Mouse (Mus musculus): ENCODE measurements around the gene Tmem86a. TPM values are rescaled to one million over a fixed set of nuclear protein-coding genes. Genes with fewer than 3 reads are reported as not detected.

Tmem86a gene
- polyA plus RNA-seq (2012; ENCODE audit: insufficient read depth, insufficient read length, missing spikeins), result 2.6 and 4.9 TPM in 2 replicates

- peak within 1 kb of the TSS; percentile 82 for H3K27ac ChIP-seq (replicated peaks; ENCODE audit: low read depth, low read length)
- H3K4me1 ChIP-seq (ENCODE audit: control insufficient read depth, insufficient read depth, insufficient read length, low read length), result peaks cover 24% of the 10 kb centered on the region
- H3K4me3 ChIP-seq (ENCODE audit: insufficient read depth, low read depth, low read length), result peak within 1 kb of the TSS; percentile 88
Measured at GRCm38 (mm10) chr7:47050366-47050765, at the start of gene Tmem86a. Gene Tmem86a (plus strand): TSS chr7:47050601.

GRCm38 (mm10) chr7:47000644-47000983 is 49.8 kb upstream of the Tmem86a start:
- Histone ChIP-seq H3K4me1 (ENCODE audit: control insufficient read depth, insufficient read depth, insufficient read length, low read length) (peaks cover 8% of the 10 kb centered on the region), H3K4me3 (ENCODE audit: insufficient read depth, low read depth, low read length) (no peak overlapping the region), H3K27ac (replicated peaks; ENCODE audit: low read depth, low read length) (no peak overlapping the region)

GRCm38 (mm10) chr7:47001125-47001899 is 49.1 kb upstream of the Tmem86a start:
- Histone ChIP-seq H3K4me1 (ENCODE audit: control insufficient read depth, insufficient read depth, insufficient read length, low read length) (peaks cover 8% of the 10 kb centered on the region), H3K4me3 (ENCODE audit: insufficient read depth, low read depth, low read length) (no peak overlapping the region)

DNA sequence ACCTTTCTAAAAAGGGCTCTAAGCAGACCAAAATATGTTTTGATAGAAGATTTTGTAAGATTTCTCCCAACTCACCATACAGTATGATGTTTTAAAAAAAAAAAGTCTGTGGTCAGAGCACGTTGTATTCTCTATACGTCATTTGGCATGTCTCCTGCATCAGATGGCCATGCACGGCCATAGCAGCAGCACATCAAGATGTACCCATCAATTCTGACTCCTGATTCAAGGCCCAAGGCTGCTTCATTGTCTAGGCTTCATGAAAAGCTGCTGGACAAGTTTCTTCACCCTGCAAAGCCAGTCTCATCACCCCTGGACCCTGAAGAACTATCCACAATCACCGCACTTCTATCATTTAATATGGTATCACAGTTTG is 48.5 kb upstream of the Tmem86a start:
- H3K4me3 ChIP-seq (ENCODE audit: insufficient read depth, low read depth, low read length), result no peak overlapping the region
- H3K4me1 ChIP-seq (ENCODE audit: control insufficient read depth, insufficient read depth, insufficient read length, low read length), result peaks cover 8% of the 10 kb centered on the region
- no peak overlapping the region for H3K27ac ChIP-seq (replicated peaks; ENCODE audit: low read depth, low read length)

More at GRCm38 (mm10) chr7:47001125-47001899, 49.1 kb upstream of the Tmem86a start:
- no peak overlapping the region for H3K27ac ChIP-seq (replicated peaks; ENCODE audit: low read depth, low read length)

GRCm38 (mm10) chr7:47003411-47004115 is 46.8 kb upstream of the Tmem86a start:
- peaks cover 8% of the 10 kb centered on the region for H3K4me1 ChIP-seq (ENCODE audit: control insufficient read depth, insufficient read depth, insufficient read length, low read length)
- peak overlapping the region; percentile 75 for H3K27ac ChIP-seq (replicated peaks; ENCODE audit: low read depth, low read length)
- no peak overlapping the region for H3K4me3 ChIP-seq (ENCODE audit: insufficient read depth, low read depth, low read length)

GRCm38 (mm10) chr7:47007109-47007780 is 43.2 kb upstream of the Tmem86a start:
- H3K27ac ChIP-seq (replicated peaks; ENCODE audit: low read depth, low read length), result peak overlapping the region; percentile 80
- peaks cover 8% of the 10 kb centered on the region for H3K4me1 ChIP-seq (ENCODE audit: control insufficient read depth, insufficient read depth, insufficient read length, low read length)
- H3K4me3 ChIP-seq (ENCODE audit: insufficient read depth, low read depth, low read length), result peak overlapping the region; percentile 75

DNA sequence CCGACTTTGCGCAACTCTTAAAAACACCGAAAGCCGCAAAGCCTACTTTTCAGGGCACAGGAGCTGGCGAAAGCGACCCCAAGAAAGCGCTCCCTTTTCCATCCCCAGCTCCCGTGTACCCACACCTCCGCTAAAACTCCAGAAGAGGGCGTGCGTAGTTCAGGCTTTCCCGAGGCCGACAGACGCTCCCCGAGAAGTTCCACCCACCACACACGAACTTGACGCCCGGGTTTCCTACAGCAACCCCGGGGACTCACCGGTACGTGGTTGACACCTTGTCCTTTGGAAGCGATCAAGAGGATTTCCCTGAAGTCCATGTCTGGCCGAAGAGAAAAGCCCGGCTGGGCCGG is 42.6 kb upstream of the Tmem86a start:
- Histone ChIP-seq H3K27ac (replicated peaks; ENCODE audit: low read depth, low read length) (peak overlapping the region; percentile 80), H3K4me1 (ENCODE audit: control insufficient read depth, insufficient read depth, insufficient read length, low read length) (peaks cover 11% of the 10 kb centered on the region), H3K4me3 (ENCODE audit: insufficient read depth, low read depth, low read length) (peak overlapping the region; percentile 75)

DNA sequence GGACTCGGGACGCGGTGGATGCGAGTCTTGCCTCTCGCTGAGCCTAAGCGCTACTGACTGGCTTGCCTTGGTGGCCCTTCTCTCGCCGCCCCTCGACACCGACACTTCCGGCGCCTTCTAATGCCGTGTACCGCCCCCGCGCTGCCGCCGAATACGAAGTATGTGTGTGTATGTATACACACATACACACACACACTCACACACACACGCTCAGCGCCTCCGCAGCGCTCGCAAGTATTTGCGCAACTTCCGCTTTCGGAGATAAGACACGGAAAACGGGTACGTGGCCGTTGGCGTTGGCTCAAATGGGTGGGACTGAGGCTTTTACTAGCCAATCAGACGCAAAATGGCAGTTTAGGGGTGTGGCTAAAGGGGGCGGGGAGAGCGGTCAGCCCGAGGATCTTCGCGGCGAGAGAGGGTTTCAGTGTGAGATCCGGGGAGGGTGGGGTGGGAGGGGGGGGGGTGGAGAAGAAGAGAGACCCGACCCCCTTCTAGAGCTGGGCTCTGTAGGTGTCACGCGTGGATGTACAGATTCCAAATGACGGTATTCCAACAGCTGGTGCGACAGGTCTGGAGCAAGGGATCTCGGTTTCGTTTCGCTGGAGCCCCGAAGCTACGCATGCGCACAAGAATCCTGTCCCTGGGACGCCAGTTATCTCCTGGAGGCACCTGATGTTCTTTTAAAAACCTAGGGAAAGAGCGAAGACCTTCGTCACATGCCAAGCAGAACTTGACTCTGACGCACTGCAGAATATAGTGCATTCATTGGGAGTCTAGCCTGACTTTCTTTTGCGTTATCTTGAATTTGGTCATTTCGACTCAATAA is 42.0 kb upstream of the Tmem86a start, which contains the start of gene Spty2d1:
TSS of gene Spty2d1 (minus strand) at position 244 of the 826 bp plus-strand sequence.
- Histone ChIP-seq H3K27ac (replicated peaks; ENCODE audit: low read depth, low read length) (peak within 1 kb of the TSS; percentile 85), H3K4me3 (ENCODE audit: insufficient read depth, low read depth, low read length) (peak within 1 kb of the TSS; percentile 75), H3K4me1 (ENCODE audit: control insufficient read depth, insufficient read depth, insufficient read length, low read length) (peaks cover 11% of the 10 kb centered on the region)

- H3K4me3 ChIP-seq (ENCODE audit: insufficient read depth, low read depth, low read length), result no peak overlapping the region
- 0 out of 2 replicates have a peak overlapping the region, but pooled peaks have one; percentile 1 for H3K27ac ChIP-seq (replicated peaks; ENCODE audit: low read depth, low read length)
- peaks cover 15% of the 10 kb centered on the region for H3K4me1 ChIP-seq (ENCODE audit: control insufficient read depth, insufficient read depth, insufficient read length, low read length)
Measured at GRCm38 (mm10) chr7:47013131-47013767, 37.2 kb upstream of the Tmem86a start.

- Histone ChIP-seq H3K4me1 (ENCODE audit: control insufficient read depth, insufficient read depth, insufficient read length, low read length) (peaks cover 10% of the 10 kb centered on the region), H3K4me3 (ENCODE audit: insufficient read depth, low read depth, low read length) (no peak overlapping the region), H3K27ac (replicated peaks; ENCODE audit: low read depth, low read length) (peak overlapping the region; percentile 83)
Measured at GRCm38 (mm10) chr7:47014564-47015389, 35.6 kb upstream of the Tmem86a start.

- H3K4me1 ChIP-seq (ENCODE audit: control insufficient read depth, insufficient read depth, insufficient read length, low read length), result peaks cover 10% of the 10 kb centered on the region
- H3K4me3 ChIP-seq (ENCODE audit: insufficient read depth, low read depth, low read length), result no peak overlapping the region
- H3K27ac ChIP-seq (replicated peaks; ENCODE audit: low read depth, low read length), result peak overlapping the region; percentile 83
Measured at GRCm38 (mm10) chr7:47015390-47016065, 34.9 kb upstream of the Tmem86a start.

GRCm38 (mm10) chr7:47016602-47017001 is 33.8 kb upstream of the Tmem86a start:
- no peak overlapping the region for H3K27ac ChIP-seq (replicated peaks; ENCODE audit: low read depth, low read length)
- peaks cover 10% of the 10 kb centered on the region for H3K4me1 ChIP-seq (ENCODE audit: control insufficient read depth, insufficient read depth, insufficient read length, low read length)
- no peak overlapping the region for H3K4me3 ChIP-seq (ENCODE audit: insufficient read depth, low read depth, low read length)

- Histone ChIP-seq H3K4me3 (ENCODE audit: insufficient read depth, low read depth, low read length) (no peak overlapping the region), H3K4me1 (ENCODE audit: control insufficient read depth, insufficient read depth, insufficient read length, low read length) (peaks cover 10% of the 10 kb centered on the region), H3K27ac (replicated peaks; ENCODE audit: low read depth, low read length) (no peak overlapping the region)
Measured at GRCm38 (mm10) chr7:47017146-47017545, 33.3 kb upstream of the Tmem86a start.

All from brown adipose tissue, adult 24 weeks (tissue).